Mouse (Mus musculus): ENCODE measurements around the gene Tmem30a. TPM values are rescaled to one million over a fixed set of nuclear protein-coding genes. Genes with fewer than 3 reads are reported as not detected.

The Tmem30a gene
- polyA plus RNA-seq, 1 experiment: 88.5 TPM

DNA sequence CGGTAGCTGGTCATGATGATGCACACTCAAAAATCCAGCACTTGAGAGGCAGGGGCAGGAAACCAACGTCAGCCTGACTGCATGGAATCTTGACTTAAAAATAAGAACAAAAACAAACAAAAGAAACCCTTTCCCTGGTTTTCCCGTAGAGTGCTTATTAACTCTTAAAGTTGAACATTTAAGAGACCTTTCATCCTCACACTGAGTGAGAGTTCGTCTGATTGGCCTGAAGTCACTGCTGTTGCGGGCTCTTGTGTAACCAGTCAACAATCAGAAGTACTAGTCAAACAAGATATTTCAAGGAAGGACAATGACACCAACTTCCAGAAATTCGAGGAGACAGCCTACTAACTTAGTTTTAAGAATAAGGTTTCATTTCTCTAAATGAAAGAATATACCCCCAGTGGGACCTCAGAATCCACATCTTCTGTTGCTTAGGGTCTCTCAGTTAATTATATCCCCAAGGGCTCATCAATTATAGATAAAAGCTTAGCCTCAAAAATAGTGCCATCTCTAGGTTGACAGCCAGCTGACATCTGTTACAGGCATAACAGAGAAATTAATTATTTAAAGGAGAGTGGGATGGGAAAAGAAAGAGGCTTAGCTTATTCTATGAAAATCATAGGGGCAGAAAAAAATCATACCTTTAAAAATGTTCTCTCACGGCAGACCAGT lies 3.3 kb upstream of the Tmem30a start:
- H3K27ac ChIP-seq (ENCODE audit: insufficient read depth, low read depth, low read length): no peak overlapping the region
- no peak overlapping the region for H3K4me3 ChIP-seq (ENCODE audit: insufficient read depth, low read length)

DNA sequence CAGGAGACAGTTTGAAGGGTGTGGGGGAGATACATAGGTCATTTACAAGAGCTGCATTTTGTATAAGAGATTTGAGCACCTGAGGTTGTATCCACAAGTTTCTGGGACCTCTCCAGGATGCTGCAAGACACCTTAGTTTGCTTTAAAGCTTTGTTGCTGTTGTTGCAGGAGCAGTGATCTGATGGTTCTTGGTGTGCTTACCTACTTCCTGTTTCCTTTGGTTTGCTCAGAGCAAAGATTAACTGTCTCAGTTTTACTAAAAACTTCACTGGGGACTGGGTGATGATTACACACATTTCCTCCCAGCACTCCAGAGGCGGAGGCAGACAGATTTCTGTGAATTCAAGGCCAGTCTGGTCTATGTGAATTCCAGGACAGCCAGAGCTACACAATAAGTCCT lies 1.8 kb upstream of the Tmem30a start:
- no peak overlapping the region for H3K4me3 ChIP-seq (ENCODE audit: insufficient read depth, low read length)
- 0 out of 2 replicates have a peak overlapping the region, but pooled peaks have one; percentile 26 for H3K27ac ChIP-seq (ENCODE audit: insufficient read depth, low read depth, low read length)
- TF ChIP-seq POLR2A (IDR thresholded peaks at IDR 0.05; ENCODE audit: borderline replicate concordance, low read depth, low read length): no peak
- H3K4me1 ChIP-seq (ENCODE audit: control insufficient read depth, insufficient read depth, low read length): peaks cover 16% of the 10 kb centered on the region

More for the DNA sequence above, 3.3 kb upstream of the Tmem30a start:
- H3K4me1 ChIP-seq (ENCODE audit: control insufficient read depth, insufficient read depth, low read length): peaks cover 10% of the 10 kb centered on the region
- TF ChIP-seq POLR2A (IDR thresholded peaks at IDR 0.05; ENCODE audit: borderline replicate concordance, low read depth, low read length): no peak
- no peak for TF ChIP-seq CTCF (IDR thresholded peaks at IDR 0.05; ENCODE audit: low read depth, low read length)

DNA sequence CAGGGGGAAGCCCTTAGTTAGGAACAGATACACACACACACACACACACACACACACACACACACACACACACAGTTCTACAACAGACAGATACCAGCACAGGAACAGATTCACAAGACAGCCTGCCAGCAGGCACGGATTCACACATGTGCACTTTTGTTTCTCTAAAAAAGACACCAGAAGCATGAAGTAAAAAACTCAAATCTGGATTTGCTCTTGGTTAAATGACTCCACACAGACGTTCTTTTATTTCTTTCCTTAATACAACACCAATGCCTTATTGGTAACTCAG lies 7.6 kb downstream of the Tmem30a start:
- peaks cover 22% of the 10 kb centered on the region for H3K4me1 ChIP-seq (ENCODE audit: control insufficient read depth, insufficient read depth, low read length)
- H3K4me3 ChIP-seq (ENCODE audit: insufficient read depth, low read length): no peak overlapping the region
- no peak for TF ChIP-seq POLR2A (IDR thresholded peaks at IDR 0.05; ENCODE audit: borderline replicate concordance, low read depth, low read length)
- TF ChIP-seq CTCF (IDR thresholded peaks at IDR 0.05; ENCODE audit: low read depth, low read length): no peak
- no peak overlapping the region; the same call in 1 of the 2 replicates for H3K27ac ChIP-seq (ENCODE audit: insufficient read depth, low read depth, low read length)

DNA sequence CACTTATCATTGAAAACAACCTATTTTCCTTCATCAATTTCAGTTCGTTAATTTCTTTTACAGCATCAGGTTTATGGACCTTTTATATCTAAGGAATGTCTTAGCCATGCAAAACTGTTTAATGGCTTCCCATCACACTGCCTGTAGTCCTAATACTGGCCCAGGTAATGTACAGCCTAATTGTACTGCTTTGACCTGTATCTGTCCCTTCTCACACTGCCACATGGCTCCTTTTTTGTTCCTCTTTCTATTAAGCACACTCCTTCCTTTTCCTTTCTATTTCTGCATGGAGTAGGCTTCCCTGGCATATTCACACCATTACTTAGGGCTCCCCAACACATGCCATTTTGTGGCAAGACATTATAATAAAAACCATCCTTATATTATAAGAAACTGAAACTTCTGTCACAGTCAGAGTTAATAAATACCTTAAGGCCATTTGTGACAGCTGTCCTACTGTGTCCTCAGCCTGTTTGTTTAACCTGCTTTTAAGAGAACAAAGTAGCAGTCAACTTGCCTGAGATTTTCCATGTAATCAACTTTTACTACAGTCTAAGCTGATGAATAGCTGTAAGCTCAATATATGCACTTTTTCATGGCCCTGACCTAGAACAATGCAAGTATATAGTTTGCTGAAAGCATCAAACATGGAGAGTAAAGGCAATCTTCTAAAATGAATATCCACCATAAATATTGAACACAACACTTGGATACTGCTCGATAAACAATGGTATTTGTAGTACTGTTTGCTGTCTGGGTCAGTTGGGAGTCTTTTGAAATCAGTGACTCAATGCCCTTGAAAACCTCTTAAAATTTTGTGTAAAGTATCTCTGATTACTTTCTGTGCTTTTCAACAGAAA lies 8.1 kb downstream of the Tmem30a start:
- no peak overlapping the region for H3K4me3 ChIP-seq (ENCODE audit: insufficient read depth, low read length)
- TF ChIP-seq CTCF (IDR thresholded peaks at IDR 0.05; ENCODE audit: low read depth, low read length) (no peak), POLR2A (IDR thresholded peaks at IDR 0.05; ENCODE audit: borderline replicate concordance, low read depth, low read length) (no peak)
- H3K4me1 ChIP-seq (ENCODE audit: control insufficient read depth, insufficient read depth, low read length): peaks cover 19% of the 10 kb centered on the region
- no peak overlapping the region; the same call in 1 of the 2 replicates for H3K27ac ChIP-seq (ENCODE audit: insufficient read depth, low read depth, low read length)

DNA sequence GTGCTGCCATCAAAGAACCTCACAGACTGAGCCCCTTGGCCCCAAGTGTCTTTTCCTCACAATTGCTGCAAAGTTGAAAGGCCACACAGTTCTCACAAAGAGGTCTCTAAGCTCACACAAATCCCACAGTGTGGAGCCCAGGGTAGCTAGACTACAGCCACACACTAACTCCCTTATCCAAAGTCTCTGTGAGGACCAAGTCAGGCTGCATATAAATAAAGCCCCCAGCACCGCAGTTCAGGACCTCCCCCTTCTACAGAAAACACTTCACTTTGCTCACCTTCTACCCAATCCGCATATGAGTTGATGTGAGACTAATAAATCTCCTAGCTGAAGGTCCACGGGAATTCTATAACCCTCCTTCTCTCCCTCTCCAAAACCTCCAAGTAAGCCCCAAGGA lies 8.9 kb downstream of the Tmem30a start:
- Histone ChIP-seq H3K4me3 (ENCODE audit: insufficient read depth, low read length) (no peak overlapping the region), H3K27ac (ENCODE audit: insufficient read depth, low read depth, low read length) (no peak overlapping the region), H3K4me1 (ENCODE audit: control insufficient read depth, insufficient read depth, low read length) (peaks cover 17% of the 10 kb centered on the region)
- no peak for TF ChIP-seq POLR2A (IDR thresholded peaks at IDR 0.05; ENCODE audit: borderline replicate concordance, low read depth, low read length)
- TF ChIP-seq CTCF (IDR thresholded peaks at IDR 0.05; ENCODE audit: low read depth, low read length): no peak

DNA sequence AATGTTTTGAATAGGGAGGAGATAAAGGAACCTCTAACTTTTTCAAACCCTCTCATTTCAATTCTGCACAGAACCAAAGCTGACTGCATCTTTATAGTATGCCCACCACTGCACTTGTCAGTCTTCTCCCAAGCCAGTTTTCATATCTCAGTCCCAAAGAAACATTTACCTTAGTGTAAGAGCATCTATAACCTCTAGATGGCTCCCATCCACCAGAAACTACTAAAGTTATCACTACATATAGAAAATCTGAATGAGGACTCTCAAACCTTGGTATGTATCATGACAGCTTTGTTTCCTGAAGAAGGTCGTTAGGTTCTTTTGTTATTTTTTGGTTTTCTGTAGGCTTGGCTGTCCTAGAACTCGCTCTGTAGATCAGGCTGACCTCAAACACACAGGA lies 14.0 kb downstream of the Tmem30a start:
- Histone ChIP-seq H3K4me1 (ENCODE audit: control insufficient read depth, insufficient read depth, low read length) (peaks cover 2% of the 10 kb centered on the region), H3K27ac (ENCODE audit: insufficient read depth, low read depth, low read length) (no peak overlapping the region), H3K4me3 (ENCODE audit: insufficient read depth, low read length) (no peak overlapping the region)
- no peak for TF ChIP-seq POLR2A (IDR thresholded peaks at IDR 0.05; ENCODE audit: borderline replicate concordance, low read depth, low read length)
- TF ChIP-seq CTCF (IDR thresholded peaks at IDR 0.05; ENCODE audit: low read depth, low read length): no peak

DNA sequence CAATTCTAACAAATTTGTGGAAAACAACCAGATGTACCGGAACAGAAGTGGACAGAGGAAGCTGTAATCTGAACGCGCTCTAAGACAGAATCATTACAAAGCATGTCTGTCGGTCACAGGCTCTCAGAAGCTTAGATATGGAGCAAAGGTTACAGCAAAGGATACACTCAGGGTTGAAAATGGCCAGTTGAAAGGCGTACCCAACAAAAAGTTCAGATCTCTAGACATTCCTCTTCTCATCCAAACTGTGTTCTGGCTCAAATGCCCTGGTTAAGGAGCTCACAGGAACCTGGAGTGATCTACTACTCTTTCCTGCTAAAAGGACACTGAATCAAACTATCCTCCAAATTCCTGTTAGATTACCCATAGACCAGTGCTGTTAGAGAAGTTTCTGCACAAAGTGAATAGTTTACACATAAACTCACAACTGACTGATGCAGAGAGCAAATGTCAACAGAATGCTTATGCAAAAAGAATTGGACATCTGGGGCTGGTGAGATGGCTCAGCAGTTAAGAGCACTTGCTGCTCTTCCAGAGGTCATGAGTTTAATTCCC lies 26.2 kb downstream of the Tmem30a start:
- TF ChIP-seq CTCF (IDR thresholded peaks at IDR 0.05; ENCODE audit: low read depth, low read length) (no peak), POLR2A (IDR thresholded peaks at IDR 0.05; ENCODE audit: borderline replicate concordance, low read depth, low read length) (no peak)
- Histone ChIP-seq H3K27ac (ENCODE audit: insufficient read depth, low read depth, low read length) (no peak overlapping the region), H3K4me1 (ENCODE audit: control insufficient read depth, insufficient read depth, low read length) (no peaks in the 10 kb centered on the region), H3K4me3 (ENCODE audit: insufficient read depth, low read length) (no peak overlapping the region)

DNA sequence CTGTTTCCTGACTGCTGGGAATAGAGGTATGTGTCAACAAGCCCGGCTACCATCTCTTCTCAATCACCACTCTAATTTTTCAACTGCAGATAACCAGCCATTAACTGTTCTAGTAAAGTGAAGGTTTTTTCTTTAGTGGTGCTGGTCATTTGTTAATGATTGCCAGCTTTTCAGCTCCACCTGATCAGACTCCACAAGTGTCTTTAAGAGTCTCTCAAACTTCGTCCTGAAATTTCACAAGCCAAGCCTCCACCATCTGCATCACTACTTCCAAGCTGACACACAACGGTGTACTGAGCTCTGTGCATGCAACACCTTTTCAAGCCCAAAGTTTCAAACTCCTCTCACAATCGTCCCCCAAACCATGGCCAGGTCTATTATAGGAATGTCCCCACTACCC lies 28.0 kb downstream of the Tmem30a start:
- no peaks in the 10 kb centered on the region for H3K4me1 ChIP-seq (ENCODE audit: control insufficient read depth, insufficient read depth, low read length)
- TF ChIP-seq CTCF (IDR thresholded peaks at IDR 0.05; ENCODE audit: low read depth, low read length) (no peak), POLR2A (IDR thresholded peaks at IDR 0.05; ENCODE audit: borderline replicate concordance, low read depth, low read length) (no peak)
- no peak overlapping the region for H3K27ac ChIP-seq (ENCODE audit: insufficient read depth, low read depth, low read length)

DNA sequence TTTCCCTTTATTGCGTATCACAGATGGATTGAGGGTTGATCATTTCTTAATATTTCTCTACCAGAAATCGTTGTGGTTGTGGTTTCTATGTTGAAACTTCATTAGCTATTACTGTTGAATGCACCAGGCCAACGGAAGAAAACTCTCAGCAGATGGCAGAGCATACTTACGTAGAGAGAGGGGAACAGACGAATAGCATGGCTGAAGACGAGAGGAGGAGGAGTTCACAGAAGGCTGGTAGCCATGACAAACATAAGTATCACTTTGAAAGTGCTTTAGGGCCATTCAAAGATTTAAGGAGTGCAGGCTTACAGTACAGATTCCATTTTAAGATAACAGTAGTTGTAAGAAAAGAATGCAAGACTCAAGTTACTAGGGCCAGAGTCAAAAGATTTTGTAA lies 30.8 kb downstream of the Tmem30a start:
- no peak overlapping the region for H3K4me3 ChIP-seq (ENCODE audit: insufficient read depth, low read length)
- TF ChIP-seq POLR2A (IDR thresholded peaks at IDR 0.05; ENCODE audit: borderline replicate concordance, low read depth, low read length) (no peak), CTCF (IDR thresholded peaks at IDR 0.05; ENCODE audit: low read depth, low read length) (no peak)
- H3K4me1 ChIP-seq (ENCODE audit: control insufficient read depth, insufficient read depth, low read length): peaks cover 6% of the 10 kb centered on the region; the same call in 1 of the 2 replicates
- H3K27ac ChIP-seq (ENCODE audit: insufficient read depth, low read depth, low read length): no peak overlapping the region

More for the DNA sequence above, 28.0 kb downstream of the Tmem30a start:
- no peak overlapping the region for H3K4me3 ChIP-seq (ENCODE audit: insufficient read depth, low read length)

DNA sequence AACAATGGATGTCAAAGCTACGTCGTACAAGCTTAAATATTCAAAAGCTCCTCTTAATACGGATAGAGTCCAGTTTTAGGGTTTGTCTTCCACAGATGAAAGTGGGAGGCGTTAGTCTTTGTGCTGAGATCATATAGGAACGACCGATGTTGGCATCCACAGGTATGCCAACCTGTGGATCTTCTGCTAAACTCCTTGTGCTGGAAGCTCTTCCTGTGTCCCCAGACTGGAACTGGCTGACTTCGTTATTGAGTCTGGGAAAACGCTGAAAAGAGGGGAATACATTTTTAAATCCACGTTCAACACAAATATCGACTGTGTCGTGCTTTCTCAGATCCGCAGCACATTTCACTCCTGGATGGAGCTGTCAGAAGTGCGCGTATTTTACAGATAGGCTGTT lies 33.2 kb downstream of the Tmem30a start:
- no peak for TF ChIP-seq POLR2A (IDR thresholded peaks at IDR 0.05; ENCODE audit: borderline replicate concordance, low read depth, low read length)
- TF ChIP-seq CTCF (IDR thresholded peaks at IDR 0.05; ENCODE audit: low read depth, low read length): no peak
- H3K4me1 ChIP-seq (ENCODE audit: control insufficient read depth, insufficient read depth, low read length): peaks cover 9% of the 10 kb centered on the region
- H3K27ac ChIP-seq (ENCODE audit: insufficient read depth, low read depth, low read length): peak overlapping the region; percentile 70
- H3K4me3 ChIP-seq (ENCODE audit: insufficient read depth, low read length): peak overlapping the region; percentile 78
